Mouse (Mus musculus) telencephalon, adult 2 months (tissue): Measurements from ENCODE around the gene Sdr39u1.
A peak's percentile ranks its signal among the peaks of the same experiment; 100 is the strongest.

ENCODE experiments used
- DNase-seq: peaks from one replicate; pipeline ENCODE4 v3.0.0-alpha.2; 2011; ENCODE audit warnings: low read depth, low spot score

Sdr39u1 gene

DNA sequence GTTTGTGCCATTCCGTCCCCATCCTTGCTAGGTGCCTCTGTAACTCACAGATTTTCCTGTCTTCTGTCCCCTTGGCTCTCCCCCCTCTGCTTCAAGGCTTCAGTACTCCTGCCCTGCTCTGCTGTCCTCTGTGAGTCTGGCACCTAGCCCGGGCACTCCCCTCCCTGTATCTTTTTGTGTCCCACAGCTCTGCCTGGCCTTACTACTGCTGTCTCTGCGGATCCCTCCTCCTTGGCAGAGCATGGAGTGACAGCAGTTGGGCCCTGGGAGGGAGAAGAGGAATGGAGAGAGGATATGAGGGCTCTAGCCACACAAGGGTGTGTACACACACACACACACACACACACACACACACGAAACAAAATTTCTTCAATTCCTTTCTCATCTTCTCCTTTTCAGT lies 15.9 kb downstream of the Sdr39u1 start, which contains the start of gene Cbln3:
Cbln3 (minus strand) TSS at position 227 of the 400 bp plus-strand sequence.
- no peak for DNase-seq

DNA sequence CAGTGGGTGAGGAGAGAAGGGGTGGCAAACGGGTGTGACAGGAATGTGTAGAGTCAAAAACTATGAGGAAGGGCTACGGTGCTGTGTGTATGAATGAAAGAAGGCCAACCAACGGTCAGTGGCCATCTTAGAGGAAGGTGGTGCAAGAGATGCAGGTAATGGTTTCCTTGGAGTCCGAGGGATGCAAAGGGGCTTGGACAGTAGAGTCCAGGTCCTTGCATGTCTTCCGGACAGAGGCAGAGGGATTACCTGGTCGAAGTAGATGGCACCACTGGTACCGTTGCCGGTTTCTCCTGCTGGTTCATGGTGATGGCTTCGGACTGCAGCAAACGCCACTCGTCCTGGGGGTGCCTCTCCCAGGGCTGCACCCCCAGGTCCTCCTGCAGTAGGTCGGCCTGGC lies 16.4 kb downstream of the Sdr39u1 start:
- DNase-seq, result no peak

DNA sequence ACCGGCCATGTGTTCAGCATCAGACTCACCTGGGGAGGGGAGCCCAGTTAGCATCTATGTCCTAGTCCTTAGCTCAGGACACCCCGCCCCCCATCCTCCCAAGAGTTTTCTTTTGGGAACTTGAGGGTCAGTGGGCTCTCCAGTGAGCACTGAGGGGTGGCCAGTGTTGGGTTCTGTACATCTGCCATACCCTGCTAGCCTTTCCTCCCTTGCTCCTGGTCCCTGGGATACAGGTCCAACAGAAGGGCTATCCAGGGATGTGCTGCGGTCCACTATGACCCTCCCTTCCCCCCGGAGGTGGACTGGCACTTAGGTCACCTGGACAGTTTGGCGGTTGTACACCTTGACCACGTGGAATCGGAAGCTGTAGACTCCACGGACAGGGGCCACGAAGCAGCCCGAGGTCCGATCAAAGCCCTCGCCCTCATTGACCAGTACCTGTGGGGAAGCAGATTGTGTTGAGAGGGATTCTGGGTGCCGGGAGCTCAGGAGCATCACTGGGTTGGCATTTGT lies 16.9 kb downstream of the Sdr39u1 start:
- DNase-seq, result no peak

DNA sequence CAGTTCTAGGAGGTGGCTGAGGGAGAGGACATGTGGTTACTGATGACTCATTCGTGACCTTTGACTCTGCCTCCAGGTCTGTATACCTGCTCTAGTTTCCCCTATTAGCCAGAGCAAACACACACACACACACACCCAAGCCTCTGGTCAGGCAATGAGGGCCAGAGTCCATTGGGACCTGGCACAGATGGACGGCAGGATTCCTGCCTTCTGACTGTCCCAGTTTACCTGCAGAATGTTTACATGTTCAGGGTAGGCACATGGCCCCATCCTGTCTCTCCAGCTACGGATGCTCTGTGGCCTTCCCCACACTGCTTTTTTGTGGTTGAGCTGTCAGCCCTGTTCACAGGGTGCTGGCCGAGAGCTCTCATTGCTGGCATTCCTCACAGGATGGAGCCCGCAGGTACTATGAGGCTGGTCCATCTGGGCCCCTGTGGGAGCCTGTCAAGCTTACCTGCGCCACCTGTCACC lies 17.9 kb downstream of the Sdr39u1 start:
- DNase-seq, result no peak

DNA sequence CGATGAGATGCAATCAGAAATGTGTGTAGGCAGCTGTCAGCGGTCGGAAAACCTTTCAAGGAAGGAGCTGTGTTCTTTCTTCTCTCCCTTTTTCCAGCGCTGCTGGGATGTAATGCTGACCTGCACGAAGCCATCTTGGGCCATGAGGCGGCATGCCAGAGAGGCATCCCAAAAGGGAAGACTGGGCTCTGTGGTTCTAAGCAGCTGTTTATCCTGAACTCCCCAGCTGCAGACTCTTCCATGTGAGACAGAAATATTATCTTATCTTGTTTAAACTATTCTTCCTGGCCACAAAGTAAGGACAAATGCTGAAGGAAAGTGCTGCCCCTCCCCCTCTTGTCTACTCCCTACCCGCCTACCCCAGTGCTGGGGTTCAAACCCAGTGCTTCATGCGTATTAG lies 19.1 kb downstream of the Sdr39u1 start:
- no peak for DNase-seq

DNA sequence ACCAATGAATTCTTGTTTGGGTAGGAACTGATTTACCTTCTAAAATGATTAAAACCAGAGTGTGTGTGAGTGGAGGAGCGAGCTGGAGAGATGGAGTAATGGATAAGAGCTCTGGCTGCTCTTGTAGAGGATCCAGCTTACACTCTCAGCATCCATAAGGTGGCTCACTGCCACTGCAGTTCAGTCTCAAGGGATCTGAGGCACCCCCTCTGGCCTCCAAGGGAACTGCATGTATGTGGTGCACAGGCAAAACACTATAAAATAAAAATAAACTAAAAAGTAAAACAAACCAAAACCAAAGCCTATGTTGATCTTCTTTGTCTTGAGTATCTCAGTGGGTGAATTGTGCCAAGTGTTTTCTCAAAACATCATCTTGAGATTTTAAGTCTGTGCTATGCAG lies 20.5 kb downstream of the Sdr39u1 start:
- peak; percentile 63 for DNase-seq

DNA sequence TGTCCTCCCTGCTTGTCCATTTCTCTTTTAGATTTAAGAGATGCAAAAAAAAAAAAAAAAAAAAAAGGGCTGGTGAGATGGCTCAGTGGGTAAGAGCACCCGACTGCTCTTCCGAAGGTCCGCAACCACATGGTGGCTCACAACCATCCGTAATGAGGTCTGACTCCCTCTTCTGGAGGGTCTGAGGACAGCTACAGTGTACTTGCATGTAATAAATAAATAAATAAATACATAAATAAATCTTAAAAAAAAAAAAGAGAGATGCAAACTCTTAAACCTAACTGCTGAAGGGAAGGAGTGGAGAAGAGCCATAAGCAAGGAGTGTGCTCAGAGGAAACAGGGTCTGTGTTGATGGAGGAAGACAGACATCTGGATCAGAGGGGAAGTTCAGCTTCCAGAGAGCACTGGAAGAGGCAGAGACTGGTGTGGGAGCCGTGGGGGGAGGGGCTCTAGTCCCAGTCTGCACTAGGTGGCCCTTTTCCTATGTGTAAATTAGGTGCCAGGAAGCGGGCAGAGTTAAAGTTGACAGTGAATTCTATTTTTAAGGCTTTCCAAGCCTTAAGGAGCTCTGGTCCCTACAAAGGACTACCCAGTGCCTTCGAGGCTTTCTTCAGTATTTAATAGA lies 21.7 kb downstream of the Sdr39u1 start:
- no peak for DNase-seq

DNA sequence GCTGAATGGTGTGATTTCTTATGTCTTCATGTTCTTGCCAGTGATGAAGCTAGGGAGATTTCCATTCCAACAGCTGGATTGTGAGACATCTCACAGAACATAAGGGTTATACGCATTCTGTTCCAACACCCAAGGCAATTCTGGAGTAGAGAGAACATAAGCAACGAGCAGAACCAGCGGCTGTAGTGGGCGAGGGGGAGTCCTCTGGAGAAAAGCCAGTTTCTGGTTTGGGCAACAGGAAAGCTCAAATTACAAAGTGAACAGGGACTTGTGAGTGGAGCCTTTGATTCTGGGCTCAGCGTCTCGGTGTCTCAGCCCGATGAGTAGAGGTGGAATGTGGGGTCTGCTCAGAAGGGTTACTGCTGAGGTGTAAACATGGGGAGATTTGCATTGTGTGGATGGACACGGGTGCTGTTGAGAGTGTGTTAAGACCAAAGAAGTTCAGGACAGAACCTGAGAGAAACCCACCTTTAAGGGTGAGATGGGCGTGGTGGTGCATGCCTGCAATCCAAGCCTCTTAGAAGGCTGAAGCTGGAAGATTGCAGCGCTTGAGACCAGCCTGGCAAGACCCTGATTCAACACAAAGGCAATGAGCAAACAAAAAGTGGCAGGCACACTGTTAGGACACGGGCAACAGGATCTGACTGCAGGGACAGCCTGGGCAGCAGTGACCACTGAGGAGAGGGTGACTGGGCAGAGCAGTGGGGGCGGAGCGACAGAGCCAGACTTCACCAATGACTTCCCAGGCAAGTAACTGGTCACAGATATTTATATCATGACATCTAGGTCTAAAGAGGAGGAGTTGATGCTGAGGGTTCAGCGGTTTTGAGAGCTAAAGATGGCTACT lies 22.4 kb downstream of the Sdr39u1 start:
- no peak for DNase-seq

DNA sequence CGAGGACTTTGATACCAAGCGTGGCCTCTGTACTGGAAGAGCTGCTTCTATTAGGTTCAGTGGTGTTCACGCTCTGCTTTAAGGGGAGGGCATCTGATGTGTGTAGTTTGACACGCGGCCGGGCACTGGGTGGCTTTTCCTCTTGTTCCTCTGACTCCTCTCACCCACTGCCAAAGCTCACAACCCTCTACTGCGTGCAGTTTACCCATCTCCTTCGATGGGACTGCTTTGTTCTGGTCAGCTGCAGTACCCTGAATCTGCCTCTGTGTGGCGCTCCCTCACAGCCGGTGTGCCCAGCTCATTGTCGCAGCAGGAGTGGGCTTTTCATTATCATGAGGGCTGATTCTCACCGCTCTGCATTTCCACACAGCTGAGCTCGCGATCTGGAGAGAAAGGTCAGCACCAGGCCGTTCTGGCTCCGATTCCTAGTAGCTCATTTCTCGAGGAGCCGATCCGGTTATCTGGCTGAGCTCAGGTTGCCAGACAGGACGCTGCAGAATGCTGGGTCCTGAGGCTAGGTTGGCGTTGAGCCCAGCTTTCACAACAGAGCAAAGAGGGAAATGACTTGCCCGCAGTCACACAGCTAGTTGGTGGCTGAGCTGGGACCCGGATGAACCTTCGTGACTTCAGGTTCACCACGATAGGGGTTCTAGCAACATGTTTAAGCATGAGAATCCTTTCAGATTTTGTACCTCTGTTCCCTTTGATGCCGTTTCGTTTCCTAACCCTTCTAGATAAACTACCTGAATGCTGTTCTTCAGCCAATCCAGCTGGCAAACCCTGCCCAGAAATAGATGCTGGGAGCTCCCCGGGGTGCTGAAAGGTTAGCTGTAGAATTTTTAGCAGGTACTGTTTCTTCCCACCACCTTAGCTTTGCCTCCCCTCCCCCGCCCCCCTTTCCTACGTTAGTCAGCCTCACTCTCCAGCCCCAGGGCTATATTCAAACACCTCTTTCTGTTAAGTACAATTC lies 26.1 kb downstream of the Sdr39u1 start:
- no peak for DNase-seq

DNA sequence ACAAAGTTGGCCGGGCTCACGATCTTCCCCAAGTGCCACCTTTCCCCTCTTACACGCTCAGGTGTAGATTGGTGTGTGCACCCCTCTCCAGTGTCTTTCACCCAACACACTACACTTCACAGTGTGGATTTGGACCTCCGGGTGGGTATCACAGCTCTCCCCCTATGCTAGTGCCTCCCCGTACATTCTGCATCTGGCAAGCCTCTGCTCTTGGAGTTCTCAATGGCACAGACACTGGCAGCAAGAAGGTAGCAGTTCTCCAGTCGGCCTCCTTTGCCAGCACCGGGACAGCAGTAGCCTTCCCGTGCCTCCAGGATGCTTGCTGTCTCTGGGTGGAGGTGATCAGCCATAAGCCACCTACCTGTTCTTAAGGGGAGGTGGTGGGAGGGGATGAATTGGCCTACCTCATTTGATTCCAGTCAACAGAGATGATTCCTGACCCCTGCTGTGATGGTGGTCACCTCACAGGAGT lies 26.8 kb downstream of the Sdr39u1 start:
- DNase-seq, result no peak

DNA sequence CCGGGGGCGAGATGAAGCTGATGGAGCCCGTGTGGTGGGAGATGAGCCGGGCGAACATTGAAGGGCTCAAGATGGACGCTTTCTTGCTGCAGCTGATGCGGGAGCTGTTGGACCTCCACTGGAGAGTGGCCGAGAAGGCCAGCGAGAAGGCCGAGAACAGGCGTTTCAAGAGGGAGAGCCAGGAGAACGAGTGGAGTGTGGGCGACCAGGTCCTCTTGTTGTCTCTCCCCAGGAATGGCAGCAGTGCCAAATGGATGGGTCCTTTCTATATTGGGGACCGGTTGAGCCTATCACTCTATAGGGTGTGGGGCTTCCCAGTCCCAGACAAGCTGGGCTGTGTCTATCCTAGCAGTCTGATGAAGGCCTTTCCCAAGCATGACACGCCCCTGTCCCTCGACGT lies 27.5 kb downstream of the Sdr39u1 start:
- DNase-seq, result no peak

DNA sequence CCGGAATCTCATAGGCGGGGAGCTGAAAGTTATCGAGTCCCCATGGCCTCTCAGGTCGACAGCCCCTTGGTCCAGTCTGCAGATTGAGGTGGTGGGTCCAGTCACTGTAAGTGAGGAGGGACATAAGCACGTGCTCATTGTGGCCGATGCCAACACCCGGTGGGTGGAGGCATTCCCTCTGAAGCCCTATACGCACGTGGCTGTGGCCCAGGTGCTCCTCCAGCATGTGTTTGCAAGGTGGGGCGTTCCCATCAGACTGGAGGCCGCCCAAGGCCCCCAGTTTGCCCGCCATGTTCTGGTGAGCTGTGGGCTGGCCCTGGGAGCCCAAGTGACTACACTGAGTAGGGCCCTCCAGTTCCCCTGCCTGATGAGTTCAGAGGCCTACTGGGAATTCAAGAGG lies 28.1 kb downstream of the Sdr39u1 start:
- no peak for DNase-seq

DNA sequence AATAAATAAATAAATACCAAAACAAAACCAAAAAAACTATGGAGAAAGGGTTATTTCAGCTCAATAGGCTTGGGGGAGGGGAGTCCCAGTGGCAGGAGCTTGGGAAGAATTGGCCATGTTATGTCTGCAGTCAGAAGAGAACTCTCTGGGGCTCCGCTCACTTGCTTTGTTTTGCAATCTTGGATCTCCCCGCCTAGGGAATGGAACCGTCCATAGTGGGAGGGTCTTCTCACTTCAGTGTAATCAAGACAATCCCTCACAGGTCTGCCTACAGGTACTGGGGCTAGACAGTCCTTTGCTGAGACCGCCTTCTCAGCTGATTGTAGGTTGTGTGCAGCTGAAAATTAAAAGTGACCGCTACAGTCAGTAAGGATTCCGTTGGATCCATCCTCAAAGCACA lies 30.6 kb downstream of the Sdr39u1 start:
- no peak for DNase-seq

DNA sequence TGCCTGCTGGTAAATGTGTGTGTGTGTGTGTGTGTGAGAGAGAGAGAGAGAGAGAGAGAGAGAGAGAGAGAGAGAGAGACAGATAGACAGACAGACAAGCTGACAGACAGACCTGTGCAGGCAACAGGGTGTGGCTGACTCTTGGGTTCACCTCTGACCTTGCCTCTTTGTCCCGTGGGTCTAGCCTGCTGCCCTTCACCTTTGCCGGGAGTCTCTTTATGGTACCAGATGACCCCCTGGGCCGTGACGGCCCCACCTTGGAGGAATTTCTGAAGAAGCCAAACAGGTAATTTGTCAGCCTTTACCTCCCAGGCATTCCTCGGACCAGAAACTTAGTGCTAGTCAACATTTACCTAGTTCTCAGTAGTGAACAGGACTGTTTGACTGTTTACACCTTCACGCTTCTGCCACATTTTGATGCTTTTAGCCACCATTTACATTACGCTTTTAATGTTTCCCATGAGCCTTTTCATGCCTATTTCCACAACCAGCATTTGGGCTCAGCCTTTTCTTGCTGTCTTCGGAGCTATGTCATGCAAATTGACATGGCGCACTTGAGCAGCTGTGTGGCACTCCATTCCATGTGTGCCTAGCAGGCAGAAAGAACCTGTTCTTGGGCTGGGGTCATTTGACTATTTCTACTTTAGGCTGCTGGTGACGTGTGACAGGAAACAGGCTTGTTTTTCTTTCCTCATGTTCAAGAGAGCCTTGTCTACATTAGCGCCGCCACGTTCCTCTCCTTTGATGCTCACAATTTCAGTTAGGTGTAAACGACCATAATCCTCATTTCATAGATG lies 31.7 kb downstream of the Sdr39u1 start:
- no peak for DNase-seq

DNA sequence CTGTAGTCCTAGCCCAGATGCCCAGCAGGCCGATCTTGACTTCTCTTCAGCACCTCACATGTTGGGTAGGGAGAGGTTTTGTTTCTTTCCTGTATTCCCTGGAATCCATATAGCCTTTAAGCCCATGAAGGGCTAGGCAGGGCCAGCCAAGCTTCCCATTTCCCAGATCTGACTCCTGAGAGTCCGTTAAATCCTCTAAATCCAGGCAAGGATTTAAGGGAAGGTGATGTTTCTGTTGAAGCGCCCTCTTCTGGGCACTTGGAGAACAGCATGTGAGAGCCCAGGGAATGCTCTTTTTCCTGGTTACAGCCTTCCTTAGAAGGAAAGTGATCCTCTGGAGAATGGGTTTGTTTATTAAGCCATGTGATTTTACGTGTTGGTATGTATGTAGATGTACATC lies 33.1 kb downstream of the Sdr39u1 start:
- no peak for DNase-seq

DNA sequence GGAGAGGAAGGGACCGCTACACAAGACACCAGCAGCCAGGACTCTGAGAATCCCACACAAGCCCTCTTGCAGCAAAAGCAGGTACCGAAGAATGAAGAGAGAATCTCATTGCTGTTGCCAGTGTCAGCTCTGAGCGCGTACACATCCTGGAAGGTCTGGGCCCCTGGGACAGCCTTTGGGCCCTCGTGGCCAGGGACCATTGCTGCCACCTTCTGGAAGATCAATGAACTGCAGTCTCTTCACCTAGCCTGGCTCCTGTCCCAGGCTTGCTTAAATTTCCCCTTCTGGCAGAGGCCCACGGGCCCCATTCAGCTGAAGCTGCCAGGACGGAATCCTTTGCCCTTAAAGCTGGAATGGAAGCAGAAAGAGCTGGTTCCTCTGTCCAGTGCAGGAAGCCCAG lies 36.3 kb downstream of the Sdr39u1 start:
- no peak for DNase-seq

DNA sequence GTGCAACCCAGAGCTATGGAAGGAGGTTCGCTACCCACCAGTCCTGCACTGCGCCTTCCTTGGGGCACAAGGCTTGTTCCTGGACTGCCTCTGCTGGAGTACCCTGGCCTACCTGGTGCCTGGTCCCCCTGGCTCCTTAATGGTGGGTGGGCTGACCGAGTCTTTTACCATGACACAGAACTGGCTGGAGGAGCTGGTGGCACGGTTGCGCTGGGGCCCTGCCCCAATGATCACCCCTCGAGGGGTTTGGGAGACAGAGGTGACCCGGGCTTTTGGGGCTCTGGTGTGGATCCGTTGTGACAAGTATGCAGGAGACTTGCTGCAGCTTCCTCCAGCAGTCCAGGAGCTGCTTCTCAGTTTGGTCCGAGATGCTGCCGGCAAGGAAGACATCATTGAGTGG lies 37.1 kb downstream of the Sdr39u1 start:
- no peak for DNase-seq

DNA sequence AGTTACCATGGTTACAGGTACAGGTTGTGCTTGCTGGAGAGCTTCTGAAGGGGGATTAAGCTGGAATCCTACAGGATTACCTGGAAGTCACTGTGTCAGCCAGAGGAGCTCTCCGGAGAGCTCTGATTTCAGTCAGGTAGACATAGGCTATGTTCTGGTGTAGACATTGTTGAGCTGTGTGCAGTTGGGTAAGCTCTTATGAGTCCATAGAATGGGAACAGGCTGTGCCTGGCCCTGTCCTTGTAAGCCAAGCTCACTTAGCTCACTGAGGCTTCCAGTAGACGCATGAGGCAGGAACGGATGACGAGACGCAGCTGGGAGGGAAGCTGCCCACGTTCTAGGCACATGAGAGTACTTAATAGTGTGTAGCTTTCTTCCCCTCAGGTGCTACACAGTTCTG lies 37.9 kb downstream of the Sdr39u1 start:
- no peak for DNase-seq

DNA sequence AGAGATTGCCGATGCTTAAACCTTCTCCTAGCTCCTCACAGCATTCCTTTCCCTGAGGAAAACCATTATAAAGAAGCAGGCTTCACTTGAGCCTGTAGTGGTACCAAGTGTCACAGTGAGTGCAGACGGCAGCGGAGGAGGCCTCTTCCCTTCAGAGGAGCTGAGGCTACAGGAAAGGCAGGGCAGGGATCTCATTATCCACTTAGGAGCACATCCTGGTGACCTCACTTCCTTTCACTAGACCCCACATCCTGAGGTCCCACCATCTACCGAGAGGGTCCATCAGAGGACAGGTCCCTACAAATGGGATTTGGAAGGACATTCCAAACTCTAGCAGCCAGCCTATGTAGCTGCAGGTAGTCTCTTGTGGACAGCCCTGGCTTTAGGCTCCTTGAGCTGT lies 42.5 kb downstream of the Sdr39u1 start:
- DNase-seq, result no peak

DNA sequence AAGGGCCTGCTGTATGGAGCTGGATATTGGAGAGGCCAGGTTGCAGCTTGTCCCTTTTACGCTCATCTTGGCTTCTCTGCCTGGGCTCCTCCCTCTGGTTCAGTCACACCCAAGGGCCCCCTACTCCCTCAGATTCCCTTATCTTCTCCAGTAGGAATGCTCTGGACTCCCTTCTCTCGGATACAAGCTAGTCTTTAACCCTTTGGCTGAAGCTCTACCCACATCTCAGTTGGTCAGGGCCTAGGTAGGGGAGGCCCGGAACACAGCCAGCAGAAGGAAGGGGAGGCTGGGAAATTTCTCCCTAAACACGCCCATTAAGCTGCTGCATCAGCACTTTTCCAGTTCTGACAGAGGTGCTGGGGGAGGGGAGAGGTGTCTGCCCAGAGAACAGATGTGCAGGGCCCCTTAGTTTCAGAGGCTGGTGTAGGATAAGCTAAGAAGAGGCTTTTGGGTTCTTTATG lies 45.0 kb downstream of the Sdr39u1 start:
- no peak for DNase-seq
